Mouse (Mus musculus) R1 (cell line): ENCODE measurements around the gene Gm49395.

Source experiments
- DNase-seq: peaks from one replicate; pipeline ENCODE4 v3.0.0-alpha.2; 2018; ENCODE audit warnings: low read depth, low spot score

Gm49395 gene

GRCm38 (mm10) chr13:114992260-114993014 lies 109.3 kb downstream of the Gm49395 start:
- no peak for DNase-seq

GRCm38 (mm10) chr13:114987668-114988067 lies 114.1 kb downstream of the Gm49395 start:
- DNase-seq = peak; percentile 7

GRCm38 (mm10) chr13:114987161-114987560 lies 114.6 kb downstream of the Gm49395 start:
- peak; percentile 37 for DNase-seq
